Mouse (Mus musculus) lung, postnatal 14 days (tissue): ENCODE results near the gene Klf16.

Experiments used
- DNase-seq: peaks from one replicate; pipeline ENCODE4 v3.0.0; 2021

The Klf16 gene

DNA sequence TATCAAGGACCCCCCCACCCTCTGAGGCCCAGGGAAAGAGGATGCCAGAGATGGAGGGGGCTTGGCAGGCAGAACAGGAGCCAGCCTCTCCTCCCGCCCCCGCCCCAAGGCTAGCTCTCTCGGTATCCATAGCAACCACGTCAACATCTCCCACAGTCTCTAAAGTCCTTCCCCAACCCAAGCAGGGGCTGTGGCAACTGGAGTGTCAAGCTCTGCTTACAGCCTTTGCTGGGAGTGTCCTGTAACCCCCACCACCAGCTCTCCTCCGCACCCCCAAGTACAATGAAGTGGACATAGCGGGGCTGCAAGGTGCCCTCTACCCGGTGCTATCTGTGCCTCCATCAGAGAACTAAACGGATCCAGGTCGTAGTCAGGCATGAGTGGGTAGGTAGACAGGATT is 3.2 kb downstream of the Klf16 start:
- no peak for DNase-seq

DNA sequence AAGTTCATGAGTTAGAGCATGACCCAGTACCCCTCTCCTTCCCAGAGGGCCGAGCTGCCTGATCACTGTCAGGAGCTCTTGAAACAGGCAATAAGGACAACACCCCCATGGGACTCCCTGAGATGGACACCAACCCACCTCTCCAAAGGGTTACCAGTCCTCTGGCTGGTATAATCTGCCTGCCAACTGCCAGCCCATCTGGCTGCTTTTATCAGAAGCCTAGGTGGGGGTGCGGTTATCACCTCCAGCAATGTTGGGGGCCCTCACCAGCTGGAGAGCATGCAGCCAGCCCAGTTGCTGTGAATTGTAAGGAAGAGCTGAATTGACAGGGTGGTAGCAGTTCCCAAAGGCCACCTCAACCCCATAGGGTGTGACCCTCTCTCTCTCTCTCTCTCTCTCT is 4.6 kb downstream of the Klf16 start:
- no peak for DNase-seq

DNA sequence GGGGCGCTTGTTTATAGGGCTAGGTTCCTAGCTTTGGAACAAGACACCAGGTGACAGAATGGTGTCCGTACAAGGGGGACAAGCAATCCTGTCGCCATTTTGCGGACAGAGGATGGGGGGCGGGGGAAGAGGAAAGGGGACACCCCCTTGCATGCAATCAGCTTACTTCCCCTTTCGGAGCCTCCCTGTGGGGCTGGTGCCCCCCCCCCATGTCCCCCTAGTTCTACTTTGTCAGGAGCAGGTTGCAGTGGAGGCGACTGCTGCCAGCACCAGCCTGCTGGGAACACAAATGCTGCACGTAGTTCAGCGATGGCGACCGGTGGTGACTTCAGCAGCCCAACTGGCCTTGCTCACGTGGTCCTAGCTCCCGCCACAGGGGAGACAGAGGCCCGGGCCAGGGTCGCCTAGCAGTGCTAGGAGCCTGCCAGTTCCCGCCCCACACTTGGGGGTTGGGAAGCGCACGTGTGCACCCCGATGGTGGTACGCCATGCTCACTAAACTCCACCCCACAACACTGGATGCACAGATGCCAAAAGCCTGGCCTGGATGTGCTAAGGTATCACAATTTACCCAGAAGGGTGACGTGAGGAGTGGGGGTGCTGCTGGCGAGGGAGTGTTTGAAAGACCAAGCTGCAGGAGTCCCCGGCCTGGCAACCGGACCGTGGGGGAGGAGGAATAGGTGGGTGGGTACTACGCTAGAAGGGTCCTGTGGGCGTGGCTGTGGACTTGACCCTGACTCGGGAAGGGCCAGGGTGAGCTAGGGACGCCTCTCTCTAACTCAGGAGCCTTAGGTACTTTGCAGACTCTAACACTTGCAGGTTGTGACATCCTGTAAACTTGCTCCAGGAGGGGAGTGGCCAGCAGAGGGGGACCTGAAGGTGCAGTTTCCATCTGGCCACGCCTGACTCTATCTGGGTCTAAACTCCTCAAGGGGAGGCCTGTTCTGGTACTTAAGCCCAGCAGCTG is 6.0 kb downstream of the Klf16 start:
- DNase-seq, result no peak

DNA sequence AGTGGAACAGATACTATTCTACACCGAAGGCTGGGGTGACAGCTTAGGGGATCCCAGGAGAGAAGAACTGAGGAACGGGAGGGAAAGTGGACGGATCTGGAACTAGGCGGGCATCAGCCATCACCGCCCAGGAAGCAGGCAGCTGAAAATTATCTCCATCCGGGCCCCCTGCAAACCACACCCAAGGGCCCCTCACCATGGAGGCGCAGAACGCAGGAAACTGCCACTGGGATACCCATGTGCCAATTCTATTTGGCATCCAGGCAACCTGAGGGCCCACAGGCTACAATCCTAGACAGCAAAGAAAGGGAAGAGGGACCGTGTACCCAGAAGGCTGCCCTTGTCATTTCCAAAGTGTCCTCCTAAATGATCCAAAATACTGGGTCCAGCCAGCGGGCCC is 6.7 kb downstream of the Klf16 start:
- no peak for DNase-seq

DNA sequence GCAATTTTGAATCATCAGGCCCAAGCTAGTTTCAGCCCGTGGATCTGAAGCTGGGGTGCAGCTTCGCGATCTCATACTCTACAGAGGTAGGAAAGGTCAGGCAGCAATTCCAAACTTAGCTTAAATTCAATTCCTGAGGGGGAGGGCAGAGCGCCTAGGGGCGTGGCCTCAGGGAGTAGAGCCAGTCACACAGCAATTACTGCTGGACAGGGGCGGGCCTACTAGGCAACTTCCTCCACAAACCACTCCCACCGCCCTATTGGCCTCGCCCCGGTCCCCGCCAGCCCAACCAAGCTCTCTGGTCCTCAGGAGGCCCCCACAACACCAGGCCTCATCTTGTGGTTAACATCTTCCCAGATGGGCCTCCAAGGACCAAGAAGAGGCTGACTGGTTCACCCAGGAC is 7.5 kb downstream of the Klf16 start:
- peak; percentile 67 for DNase-seq

DNA sequence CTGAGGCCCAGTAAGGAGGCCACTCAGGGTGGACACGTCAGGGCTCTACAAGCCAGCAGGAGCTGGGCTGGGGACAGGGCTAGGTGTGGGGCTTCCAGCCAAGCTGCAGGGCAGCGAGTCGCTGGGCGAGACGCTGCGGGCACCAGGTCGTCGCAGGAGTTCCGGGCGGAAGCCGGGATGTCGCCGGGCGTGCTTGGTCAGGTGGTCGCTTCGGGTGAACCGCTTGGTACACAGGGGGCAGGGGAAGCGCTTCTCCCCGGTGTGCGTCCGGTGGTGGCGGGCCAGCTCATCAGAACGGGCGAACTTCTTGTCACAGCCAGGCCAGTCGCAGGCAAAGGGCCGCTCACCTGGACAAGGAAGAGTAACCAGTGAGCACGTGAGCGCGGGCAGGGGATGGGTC is 8.2 kb downstream of the Klf16 start:
- DNase-seq, result no peak

DNA sequence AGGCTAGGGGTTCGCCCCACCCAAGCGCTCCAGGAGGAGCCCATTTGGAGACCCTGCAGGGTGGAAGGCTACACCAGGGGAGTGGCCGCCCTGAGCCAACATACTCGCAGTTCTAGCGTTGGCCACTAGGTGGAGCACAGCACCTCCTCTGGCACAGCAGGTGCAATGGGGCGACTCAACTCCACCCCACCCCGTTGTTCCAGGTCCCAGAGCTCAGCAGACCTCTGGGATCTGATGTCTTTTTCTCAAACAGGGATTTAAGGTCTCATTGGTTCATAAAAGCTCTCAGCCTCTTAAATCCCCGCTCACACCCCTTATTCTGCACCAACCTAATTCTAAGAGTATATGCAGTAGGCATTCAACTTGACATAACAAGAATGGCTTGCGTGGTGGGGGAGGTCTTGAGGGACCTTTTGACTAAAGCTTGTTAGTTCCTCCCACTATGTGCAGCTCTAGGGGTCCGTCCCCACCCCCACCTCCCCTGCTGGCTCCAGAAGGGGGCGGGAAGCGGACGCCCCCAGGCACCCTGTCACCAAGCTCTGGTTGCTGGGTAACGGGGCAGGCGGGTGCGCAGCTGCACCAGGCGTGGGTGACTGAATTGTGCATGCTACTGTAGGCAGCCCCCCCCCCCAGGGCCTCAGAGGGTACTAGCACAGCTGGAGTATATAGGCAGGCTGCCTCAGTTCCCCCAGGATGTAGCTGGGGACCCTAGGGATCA is 10.6 kb downstream of the Klf16 start:
- DNase-seq, result peak; percentile 94

DNA sequence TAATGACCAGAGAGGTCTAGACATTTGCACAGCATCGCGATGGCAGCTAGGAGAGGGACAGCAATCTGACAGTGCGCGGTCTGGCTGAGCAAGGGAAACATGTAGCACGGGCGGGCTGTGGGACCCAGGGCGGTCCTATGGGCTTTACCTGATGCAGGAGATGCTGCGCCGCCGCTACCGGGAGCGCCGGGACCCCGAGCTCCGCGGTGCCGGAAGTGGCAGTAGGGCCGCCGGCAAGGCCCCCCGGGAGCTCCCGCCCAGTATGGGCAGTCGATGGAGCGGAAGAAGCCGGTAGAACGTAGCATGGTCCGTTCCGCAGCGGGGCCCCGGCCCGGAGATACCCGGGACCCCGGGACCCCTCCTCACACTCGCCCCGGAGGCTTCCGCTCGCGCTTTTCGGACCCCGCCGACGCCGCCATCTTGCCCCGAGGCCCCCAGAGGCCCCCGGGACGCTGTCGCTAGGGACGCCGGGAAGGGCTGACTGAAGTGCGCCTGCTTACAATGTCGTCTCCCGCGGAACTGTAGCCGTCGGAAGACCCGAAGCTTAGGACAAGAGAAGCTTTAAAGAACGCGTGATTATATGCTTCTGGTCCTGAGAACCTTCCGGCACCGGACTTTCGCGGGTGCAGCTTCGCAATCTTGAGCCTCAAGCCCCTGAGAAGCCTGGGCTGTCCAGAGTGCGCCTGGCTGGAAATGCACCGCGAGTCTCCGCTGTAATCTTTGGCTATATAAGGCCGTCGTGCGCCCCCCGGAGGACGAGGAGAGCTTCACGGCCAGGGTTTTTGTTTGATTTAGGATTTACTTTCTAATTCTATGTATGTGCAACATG is 15.8 kb downstream of the Klf16 start, which contains the start of gene Rexo1:
Rexo1 (minus strand) TSS at position 445 of the 829 bp plus-strand sequence.
- peak; percentile 94 for DNase-seq

DNA sequence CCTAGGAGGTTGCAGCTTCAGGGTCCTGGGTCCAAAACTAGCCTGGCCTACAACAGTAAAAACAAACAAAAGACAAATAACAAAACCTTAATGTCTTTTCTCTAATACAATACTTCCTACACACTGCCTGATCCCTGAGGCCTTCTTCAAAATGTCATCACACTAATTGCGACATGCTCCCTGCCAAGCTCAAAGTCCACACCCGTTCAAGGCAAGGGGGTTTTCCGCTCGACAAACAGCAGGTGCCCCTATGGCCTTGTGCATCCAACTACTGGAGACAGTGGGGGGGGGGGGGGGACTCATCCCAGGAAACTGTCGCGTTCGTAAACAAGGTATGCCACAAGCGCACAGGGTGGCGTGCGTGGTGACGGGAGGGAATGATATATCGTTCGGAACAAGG is 16.5 kb downstream of the Klf16 start:
- DNase-seq, result no peak

DNA sequence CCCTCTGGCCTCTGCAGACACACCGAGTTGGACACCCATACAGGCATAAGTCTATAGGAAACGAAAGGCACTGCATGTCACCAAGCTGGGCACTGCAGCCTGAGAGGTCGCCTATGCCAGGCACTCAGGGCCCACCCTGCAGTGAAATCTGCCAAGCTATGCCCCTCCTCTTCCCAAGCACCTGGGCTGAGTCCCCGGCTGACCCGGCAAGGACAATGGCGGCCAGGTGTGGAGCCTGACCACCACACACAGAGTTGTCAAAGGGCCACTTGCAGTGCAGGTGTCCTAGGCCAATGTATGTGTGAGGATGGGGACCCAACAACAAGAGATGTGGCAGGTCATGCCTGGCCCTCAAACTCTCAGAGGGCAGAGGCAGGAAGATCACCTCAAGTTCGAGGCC is 17.7 kb downstream of the Klf16 start:
- no peak for DNase-seq

DNA sequence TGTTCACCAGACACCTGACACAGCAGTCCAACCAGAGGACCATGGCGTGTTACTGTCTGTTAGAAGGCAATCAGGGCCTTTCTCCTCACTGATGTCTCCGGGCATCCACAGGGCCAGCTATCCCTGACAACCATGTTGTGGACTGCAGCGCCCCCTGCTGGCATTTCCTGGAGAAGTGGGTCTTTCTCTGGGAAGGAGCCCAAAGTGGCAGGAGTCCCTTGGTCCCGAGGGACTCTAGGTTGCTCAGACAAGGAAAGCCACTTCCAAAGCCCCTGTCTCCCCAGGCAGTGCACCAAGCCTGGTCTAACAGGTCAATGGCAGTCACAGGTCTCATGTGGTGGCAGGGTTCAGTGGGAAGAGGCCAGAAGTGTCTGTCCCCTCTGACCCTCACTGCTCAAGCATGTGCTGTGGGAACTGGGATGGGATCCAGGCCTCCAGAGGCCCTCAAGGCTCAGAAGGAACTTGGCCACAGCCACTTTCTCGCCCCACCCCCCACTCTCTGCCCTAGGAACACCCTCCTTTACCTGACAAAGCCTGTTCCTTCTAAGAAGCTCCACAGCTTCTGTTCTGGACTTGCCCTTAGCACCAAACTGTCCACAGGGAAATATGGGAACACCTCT is 19.7 kb downstream of the Klf16 start:
- DNase-seq, result peak; percentile 88

DNA sequence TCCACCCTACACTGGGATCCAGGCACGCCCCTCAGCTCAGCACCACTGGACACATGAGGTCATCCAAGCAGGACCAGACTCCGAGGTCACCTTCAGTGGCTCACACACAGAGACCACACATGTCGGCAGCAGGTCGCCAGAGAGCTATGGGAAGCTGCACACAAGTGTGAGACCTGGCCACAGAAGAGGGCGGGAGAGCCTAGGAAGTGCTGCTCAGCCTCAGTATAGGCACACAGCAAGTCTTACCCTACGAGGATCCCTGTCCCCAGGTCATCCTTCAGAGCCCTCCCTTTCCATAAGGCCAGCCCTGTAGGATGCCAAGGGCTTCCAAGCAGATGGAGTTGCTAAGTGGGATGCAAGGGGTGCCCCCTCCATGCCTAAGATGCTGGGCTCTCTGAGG is 23.1 kb downstream of the Klf16 start:
- DNase-seq, result no peak

DNA sequence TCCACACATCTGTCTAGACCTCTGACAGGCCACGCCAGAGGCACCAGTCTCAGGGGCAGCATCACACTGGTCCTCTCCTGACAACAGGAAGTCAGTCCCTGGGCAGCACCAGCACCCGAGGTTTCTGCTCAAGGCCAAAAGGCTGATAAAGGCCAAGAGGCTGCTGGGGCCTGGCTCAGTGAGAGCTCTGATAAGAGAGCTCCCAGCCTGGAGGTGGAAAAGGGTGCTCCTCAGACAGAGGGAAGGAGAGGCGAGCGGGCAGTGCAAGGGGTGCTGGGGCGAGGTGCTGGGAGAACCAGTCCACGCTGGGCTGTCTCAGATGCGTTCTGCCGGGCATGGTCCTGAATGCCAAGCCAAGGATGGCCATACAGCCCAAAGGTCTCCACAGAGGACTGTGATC is 23.5 kb downstream of the Klf16 start:
- no peak for DNase-seq

DNA sequence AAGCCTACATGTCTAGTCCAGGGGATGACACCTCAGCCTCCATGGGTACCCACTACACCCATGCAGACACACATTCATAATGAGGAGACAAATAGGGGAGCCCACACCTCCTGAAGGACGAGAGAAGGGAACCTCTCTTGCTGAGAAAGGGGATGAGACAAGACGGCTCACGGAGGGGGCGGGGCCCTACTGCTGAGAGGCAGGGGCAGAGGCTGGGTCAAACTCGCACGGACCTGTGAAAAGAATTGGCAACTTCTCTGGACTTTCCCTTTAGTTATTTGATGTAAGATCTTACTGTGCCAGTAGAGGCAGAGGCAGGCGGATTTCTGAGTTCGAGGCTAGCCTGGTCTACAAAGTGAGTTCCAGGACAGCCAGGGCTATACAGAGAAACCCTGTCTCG is 24.8 kb downstream of the Klf16 start:
- no peak for DNase-seq

DNA sequence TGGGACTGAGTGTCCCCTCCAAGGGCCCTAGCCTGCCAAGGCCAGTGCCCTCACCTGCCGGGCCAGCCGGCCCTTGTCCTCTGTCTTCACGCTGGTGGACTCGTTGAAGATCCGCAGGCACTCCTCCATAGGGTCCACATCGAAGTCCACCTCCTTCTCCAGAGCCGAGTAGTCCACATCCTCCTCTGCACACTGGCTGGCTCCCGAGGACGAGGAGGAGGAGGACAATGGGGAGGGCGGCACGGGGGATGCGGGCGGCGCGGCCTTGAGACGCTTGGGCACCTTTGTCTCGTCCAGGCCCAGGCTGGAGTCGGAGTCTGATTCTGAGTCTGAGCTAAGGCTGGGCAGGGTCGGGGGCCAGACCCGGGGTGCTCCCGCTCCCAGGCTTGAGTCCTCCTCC is 27.8 kb downstream of the Klf16 start:
- no peak for DNase-seq

DNA sequence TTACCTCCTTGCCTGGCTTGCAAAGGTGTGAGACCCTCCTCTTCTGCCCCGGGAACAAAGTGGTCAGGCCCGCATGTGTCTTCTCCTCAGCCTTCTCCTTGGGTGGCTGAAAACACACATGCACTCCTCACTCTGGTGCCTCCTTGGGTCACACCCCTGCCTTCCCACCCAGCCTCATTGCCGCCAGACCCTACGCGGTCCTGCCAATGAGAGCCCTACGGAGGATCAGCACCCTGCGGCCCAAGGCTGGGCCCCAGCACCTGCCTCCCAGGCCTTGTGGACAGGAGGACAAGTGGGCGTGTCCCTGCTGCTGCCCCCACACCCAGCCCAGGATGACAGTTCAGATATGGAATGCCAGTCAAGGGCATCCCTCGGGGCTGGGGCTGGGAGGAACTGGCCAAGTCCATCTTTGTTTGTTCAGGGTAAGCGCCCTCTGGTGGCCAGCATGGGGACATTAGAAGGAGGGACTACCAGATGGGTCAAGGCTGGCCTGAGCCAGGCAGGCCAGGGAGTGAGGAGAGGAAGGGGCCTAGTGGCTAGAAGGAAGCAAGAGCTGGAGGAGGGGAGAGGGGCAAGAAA is 28.6 kb downstream of the Klf16 start:
- DNase-seq, result peak; percentile 73

DNA sequence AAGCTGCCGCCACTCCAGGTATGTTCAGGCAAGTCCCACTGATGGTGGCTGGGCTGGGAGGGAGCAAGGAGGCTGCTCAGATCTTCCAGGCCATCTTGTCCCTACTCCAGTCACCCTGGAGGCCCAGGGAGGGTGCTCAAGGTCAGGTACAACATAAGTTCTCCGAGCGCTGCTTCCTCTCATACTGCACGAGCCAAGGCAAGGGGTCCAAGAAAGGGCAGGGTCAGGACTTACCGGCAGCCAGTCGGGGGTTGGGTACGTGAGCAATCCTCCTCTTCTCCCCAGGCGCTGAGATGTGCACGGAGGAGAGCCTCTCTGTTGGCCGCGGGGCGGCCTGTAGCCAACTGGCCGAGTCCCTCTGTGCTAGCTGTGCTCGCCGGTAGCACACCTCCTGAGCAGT is 29.6 kb downstream of the Klf16 start:
- no peak for DNase-seq

DNA sequence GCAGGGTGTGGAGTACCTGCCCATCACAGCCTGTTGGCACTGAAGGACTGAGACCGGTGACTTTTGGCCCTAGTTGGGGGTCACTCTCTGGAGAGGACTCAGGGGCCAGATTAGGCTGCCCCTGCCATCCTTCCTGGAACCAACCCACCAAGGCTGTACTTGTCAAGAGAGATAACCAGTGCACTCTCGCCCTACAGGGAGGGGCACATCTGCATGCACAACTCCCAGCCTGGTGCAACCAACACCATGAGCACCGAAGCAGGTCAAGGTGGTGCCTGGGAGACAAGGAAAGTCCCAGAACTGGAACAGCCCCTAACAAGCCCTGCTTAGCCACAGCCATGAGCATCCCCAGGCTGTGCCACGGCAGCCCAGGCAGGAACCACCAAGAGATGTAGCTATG is 30.2 kb downstream of the Klf16 start:
- no peak for DNase-seq

DNA sequence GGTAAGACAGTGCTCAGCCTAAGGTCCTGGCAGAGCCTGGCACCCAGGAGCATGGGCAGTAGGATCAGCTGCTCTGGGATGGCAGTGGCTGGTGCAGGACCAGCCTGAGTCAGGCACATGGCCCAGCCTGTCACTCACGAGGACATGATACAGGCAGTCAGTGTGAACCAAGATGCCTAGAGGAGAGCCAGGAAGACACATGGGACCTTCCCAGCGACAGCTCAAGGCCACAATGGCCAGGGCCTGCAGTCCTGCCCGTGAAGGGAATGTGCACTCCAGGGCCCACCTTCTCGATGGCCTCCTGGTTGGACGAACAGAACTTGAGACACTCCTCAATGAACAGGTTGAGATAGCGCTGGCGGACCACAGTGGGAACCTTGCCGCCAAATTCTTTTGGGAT is 31.5 kb downstream of the Klf16 start:
- no peak for DNase-seq

DNA sequence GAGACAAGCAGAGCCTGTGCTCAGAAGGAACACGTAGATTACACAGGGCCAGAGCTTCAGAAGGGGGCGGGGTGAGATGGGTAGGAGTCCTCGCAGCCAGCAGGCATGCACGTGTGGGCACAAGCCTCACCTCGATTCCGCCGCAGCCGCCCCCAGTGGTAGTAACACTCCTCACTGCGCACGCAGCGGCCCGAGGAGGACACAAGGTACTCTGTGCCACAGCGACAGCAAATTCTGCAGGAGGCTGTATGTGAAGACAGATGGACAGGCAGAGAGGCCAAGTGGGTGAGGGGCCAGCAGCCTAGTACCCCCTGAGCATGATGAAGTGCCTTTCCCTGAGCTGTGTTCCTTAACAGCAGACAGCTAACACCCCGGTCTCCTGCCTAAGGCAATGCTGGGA is 33.2 kb downstream of the Klf16 start:
- no peak for DNase-seq

DNA sequence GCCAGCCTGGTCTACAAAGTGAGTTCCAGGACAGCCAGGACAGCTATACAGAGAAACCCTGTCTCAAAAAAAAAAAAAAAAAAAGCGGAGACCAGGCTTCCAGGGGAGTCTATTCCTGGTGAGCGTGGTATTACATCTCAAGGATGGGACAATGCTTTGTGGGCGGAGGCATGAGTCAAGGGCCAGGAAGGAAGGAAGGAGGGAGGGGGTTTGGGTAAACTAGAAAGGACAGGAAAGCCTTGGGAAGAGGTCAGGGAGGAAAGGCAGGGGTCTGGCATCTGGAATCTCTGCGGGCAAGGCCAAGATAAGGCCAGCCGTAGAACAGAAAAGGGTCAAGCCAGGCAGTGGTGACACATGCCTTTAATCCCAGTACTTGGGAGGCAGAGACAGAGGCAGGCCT is 37.6 kb downstream of the Klf16 start:
- no peak for DNase-seq

DNA sequence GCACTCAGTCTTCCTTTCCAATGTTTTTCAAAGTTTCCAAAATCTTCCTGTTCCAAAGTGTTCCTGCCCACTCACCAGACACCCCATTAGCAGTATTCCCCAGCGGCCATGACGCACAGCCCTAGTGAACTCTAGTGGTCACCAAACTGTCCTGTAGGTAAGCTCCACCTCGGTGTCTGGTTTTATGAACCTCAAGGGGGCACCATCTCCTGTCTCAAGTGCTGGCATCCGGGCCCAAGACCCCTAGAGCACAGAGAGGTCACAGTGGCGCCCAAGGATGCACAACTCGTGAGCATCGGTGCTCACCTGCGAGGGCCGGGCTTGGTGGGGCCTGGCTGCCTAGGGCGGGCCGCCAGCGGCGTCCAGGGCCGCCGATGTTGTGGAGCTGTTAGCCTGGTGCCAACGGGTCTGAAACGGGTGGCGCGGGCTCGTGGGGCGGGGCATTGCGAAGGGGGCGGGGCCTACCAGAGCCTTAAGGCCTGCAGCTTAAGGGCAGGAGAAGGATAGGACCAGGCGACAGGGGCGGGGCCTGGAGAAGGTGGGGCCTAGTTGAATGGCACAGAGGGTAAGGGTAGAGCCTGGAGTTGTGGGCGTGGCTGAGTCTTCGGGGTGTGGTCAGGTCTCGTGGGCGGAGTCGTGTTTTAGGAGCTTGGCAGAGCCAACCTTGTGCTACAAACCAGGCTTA is 38.3 kb downstream of the Klf16 start, which contains the start of gene Atp8b3:
Atp8b3 (minus strand) TSS at position 415 of the 685 bp plus-strand sequence.
- DNase-seq, result peak; percentile 82
